Mouse (Mus musculus) retina, embryonic 14.5 days (tissue): ENCODE results near the gene Olfr1229.

Experiments
- DNase-seq: peaks from one replicate; pipeline ENCODE4 v3.0.0-alpha.2; 2015; ENCODE audit warnings: low spot score

The Olfr1229 gene

DNA sequence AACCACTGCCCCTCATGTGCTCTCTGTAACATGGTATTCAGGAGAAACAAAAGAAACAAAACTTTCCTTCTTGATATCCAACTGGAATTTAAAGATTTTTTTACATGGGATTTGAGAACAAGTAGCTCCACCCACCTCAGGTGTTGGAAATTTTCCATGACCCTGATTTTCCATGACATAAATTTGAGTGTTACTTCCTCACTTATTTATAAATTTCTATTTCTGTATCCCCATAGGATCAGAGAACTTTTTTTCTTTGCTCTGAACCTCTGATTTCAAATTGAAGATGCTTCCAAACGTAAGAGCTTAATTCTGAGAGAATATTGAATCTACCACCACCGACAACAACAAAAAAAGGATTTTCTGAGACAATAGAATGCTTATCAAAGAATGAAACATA lies at the start of gene Olfr1229:
Olfr1229 (minus strand) TSS at position 101 of the 400 bp plus-strand sequence.
- no peak for DNase-seq

- DNase-seq: no peak
These were observed 41.8 kb upstream of the Olfr1229 start, which contains the start of gene Olfr1232 for GRCm38 (mm10) chr2:89329575-89329974. Olfr1232 (minus strand) TSS chr2:89329675.

DNA sequence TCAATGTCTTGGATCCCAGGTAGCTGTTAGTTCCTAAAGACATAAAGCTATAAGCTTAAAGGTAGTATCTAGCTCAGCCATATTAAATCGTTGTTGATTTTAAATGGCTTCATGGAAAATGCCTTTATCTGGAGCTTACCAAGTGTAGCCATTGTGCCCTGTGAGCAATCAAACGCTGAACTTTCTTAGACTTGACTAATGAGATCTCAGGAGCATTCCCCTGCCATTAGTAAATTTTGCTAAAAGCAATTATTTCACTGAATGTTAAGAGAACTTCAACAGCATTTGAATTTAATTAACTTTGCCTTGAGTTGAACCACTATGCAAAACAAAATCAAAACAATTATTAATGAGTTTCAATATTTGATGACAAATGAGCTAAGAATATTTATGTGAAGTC lies 19.2 kb upstream of the Olfr1229 start, which contains the start of gene Olfr1231:
Olfr1231 (minus strand) TSS at position 101 of the 400 bp plus-strand sequence.
- no peak for DNase-seq

- DNase-seq: no peak
These were observed 9.4 kb upstream of the Olfr1229 start, which contains the start of gene Olfr1230 for GRCm38 (mm10) chr2:89297168-89297567. Olfr1230 (minus strand) TSS chr2:89297268.

GRCm38 (mm10) chr2:89253962-89254361 lies 33.9 kb downstream of the Olfr1229 start, which contains the start of gene Olfr1228:
Olfr1228 (minus strand) TSS chr2:89254062.
- DNase-seq: no peak
